10 mouse cellular contexts compared by ENCODE assay signal in genomic region chr11:88156403-88156802, GRCm38 (mm10). TPM values are rescaled to one million over a fixed set of nuclear protein-coding genes. Genes with fewer than 3 reads are reported as not detected.
DNase-seq lines count a peak whose midpoint lies in the region; ATAC-seq and TF ChIP-seq lines count a peak whose summit lies in the region.
"Had no signal": no experiment of that assay in that cellular context is flagged by ENCODE, and none has a peak within 500 bp of the region (broad histone marks: within the 10 kb centered on the region; RNA-seq: fewer than 3 reads in every experiment).

No protein-coding gene starts in this region.

- no peak overlapping the region for H3K4me2 ChIP-seq in forebrain, embryonic 13.5 days
- H3K4me2 ChIP-seq in forebrain, embryonic 12.5 days, result no peak overlapping the region
- H3K4me2 ChIP-seq in lung, postnatal 0 days (replicated peaks; ENCODE audit: low read depth, low read length), result no peak overlapping the region
- H3K4me2 ChIP-seq in heart, postnatal 0 days (ENCODE audit: low read depth, low read length), result no peak overlapping the region
- H3K4me2 ChIP-seq in neural tube, embryonic 14.5 days (ENCODE audit: low read depth, low read length), result no peak overlapping the region

- H3K27ac ChIP-seq in forebrain, embryonic 13.5 days, result no peak overlapping the region
- no peak overlapping the region for H3K27ac ChIP-seq in forebrain, embryonic 12.5 days
- H3K27ac ChIP-seq in lung, postnatal 0 days (ENCODE audit: low read length), result peak overlapping the region; percentile 11; the same call in 1 of the 2 replicates
- H3K27ac ChIP-seq in heart, postnatal 0 days (ENCODE audit: low read depth), result peak overlapping the region; percentile 82
- H3K27ac ChIP-seq in neural tube, embryonic 14.5 days (ENCODE audit: low read depth, low read length), result 0 out of 2 replicates have a peak overlapping the region, but pooled peaks have one; percentile 34
- H3K27ac ChIP-seq: liver, embryonic 14.5 days had no signal

- no peaks in the 10 kb centered on the region for H3K27me3 ChIP-seq in forebrain, embryonic 13.5 days
- H3K27me3 ChIP-seq in forebrain, embryonic 12.5 days, result no peaks in the 10 kb centered on the region; the same call in 1 of the 2 replicates
- H3K27me3 ChIP-seq in lung, postnatal 0 days (replicated peaks; ENCODE audit: insufficient read depth, low read length), result no peaks in the 10 kb centered on the region
- H3K27me3 ChIP-seq in heart, postnatal 0 days (ENCODE audit: control insufficient read depth, insufficient read depth, low read length), result no peaks in the 10 kb centered on the region
- H3K27me3 ChIP-seq in neural tube, embryonic 14.5 days (ENCODE audit: control insufficient read depth, insufficient read depth, low read length), result no peaks in the 10 kb centered on the region

- H3K36me3 ChIP-seq in forebrain, embryonic 13.5 days (ENCODE audit: poor library complexity, severe bottlenecking), result no peaks in the 10 kb centered on the region
- H3K36me3 ChIP-seq in forebrain, embryonic 12.5 days (replicated peaks), result no peaks in the 10 kb centered on the region
- no peaks in the 10 kb centered on the region for H3K36me3 ChIP-seq in lung, postnatal 0 days (ENCODE audit: insufficient read depth, low read length)
- H3K36me3 ChIP-seq in heart, postnatal 0 days (replicated peaks; ENCODE audit: control insufficient read depth, insufficient read depth, low read length), result no peaks in the 10 kb centered on the region
- H3K36me3 ChIP-seq in neural tube, embryonic 14.5 days (ENCODE audit: control insufficient read depth, insufficient read depth, low read length), result no peaks in the 10 kb centered on the region

- DNase-seq in lung, postnatal 0 days (ENCODE audit: low spot score), result peak; percentile 70
- DNase-seq in lung, postnatal 25 days (ENCODE audit: low spot score), result no peak
- peak; percentile 54 for DNase-seq in heart, postnatal 0 days (ENCODE audit: low spot score)
- DNase-seq in spleen, postnatal 10 days (ENCODE audit: low spot score in 2 of 2), result no peak
- no peak for DNase-seq in cerebellum, adult 18-20 months
- DNase-seq: adrenal gland, adult 8-10 months had no signal

- TF ChIP-seq EP300 in lung, postnatal 0 days (IDR thresholded peaks at IDR 0.05), result no peak
- TF ChIP-seq EP300 in heart, postnatal 0 days (IDR thresholded peaks at IDR 0.05; ENCODE audit: low read depth), result no peak

- peak overlapping the region; percentile 34; the same call in 1 of the 2 replicates for H3K9ac ChIP-seq in forebrain, embryonic 13.5 days
- H3K9ac ChIP-seq in forebrain, embryonic 12.5 days, result no peak overlapping the region
- no peak overlapping the region for H3K9ac ChIP-seq in lung, postnatal 0 days (replicated peaks; ENCODE audit: low read depth)
- 0 out of 2 replicates have a peak overlapping the region, but pooled peaks have one; percentile 15 for H3K9ac ChIP-seq in heart, postnatal 0 days (replicated peaks; ENCODE audit: low read depth, low read length)
- H3K9ac ChIP-seq in neural tube, embryonic 14.5 days (replicated peaks; ENCODE audit: low read depth, low read length), result no peak overlapping the region
- H3K9ac ChIP-seq: liver, embryonic 14.5 days had no signal

- no peaks in the 10 kb centered on the region for H3K9me3 ChIP-seq in forebrain, embryonic 13.5 days (replicated peaks)
- H3K9me3 ChIP-seq in forebrain, embryonic 12.5 days, result no peaks in the 10 kb centered on the region
- H3K9me3 ChIP-seq in lung, postnatal 0 days (ENCODE audit: low read length), result no peaks in the 10 kb centered on the region
- no peaks in the 10 kb centered on the region for H3K9me3 ChIP-seq in heart, postnatal 0 days (replicated peaks; ENCODE audit: control insufficient read depth, low read length)
- no peaks in the 10 kb centered on the region for H3K9me3 ChIP-seq in neural tube, embryonic 14.5 days (ENCODE audit: control insufficient read depth, low read length)

- no peak overlapping the region for H3K4me3 ChIP-seq in forebrain, embryonic 13.5 days
- H3K4me3 ChIP-seq in forebrain, embryonic 12.5 days (replicated peaks), result no peak overlapping the region
- H3K4me3 ChIP-seq in lung, postnatal 0 days (ENCODE audit: low read depth, low read length), result no peak overlapping the region
- H3K4me3 ChIP-seq in heart, postnatal 0 days (ENCODE audit: low read depth, low read length), result no peak overlapping the region
- H3K4me3 ChIP-seq in neural tube, embryonic 14.5 days (ENCODE audit: low read depth, low read length), result no peak overlapping the region

- ATAC-seq in forebrain, embryonic 13.5 days, result no peak
- no peak for ATAC-seq in forebrain, embryonic 12.5 days (ENCODE audit: low FRiP score)
- peak; percentile 47 for ATAC-seq in lung, postnatal 0 days
- no peak for ATAC-seq in heart, postnatal 0 days (ENCODE audit: insufficient read depth, low read depth)
- ATAC-seq in neural tube, embryonic 14.5 days (ENCODE audit: low read depth), result no peak

- WGBS in forebrain, embryonic 13.5 days, result 66% methylated on average over 2 of the region's 2 CpGs
- 70% methylated on average over 2 of the region's 2 CpGs for WGBS in forebrain, embryonic 12.5 days
- WGBS in lung, postnatal 0 days, result 41% methylated on average over 2 of the region's 2 CpGs
- whole genome bisulfite sequencing in heart, postnatal 0 days, result 48% methylated on average over 2 of the region's 2 CpGs
- WGBS in neural tube, embryonic 14.5 days, result 53% methylated on average over 2 of the region's 2 CpGs

- TF ChIP-seq CTCF in lung, postnatal 0 days (IDR thresholded peaks at IDR 0.05), result no peak
- TF ChIP-seq CTCF in heart, postnatal 0 days (IDR thresholded peaks at IDR 0.05; ENCODE audit: low read depth), result no peak

- H3K4me1 ChIP-seq in forebrain, embryonic 13.5 days, result peaks cover 61% of the 10 kb centered on the region
- H3K4me1 ChIP-seq in forebrain, embryonic 12.5 days, result peaks cover 75% of the 10 kb centered on the region
- H3K4me1 ChIP-seq in lung, postnatal 0 days (ENCODE audit: insufficient read depth, low read depth, low read length), result peaks cover 16% of the 10 kb centered on the region
- peaks cover 80% of the 10 kb centered on the region for H3K4me1 ChIP-seq in heart, postnatal 0 days (ENCODE audit: control insufficient read depth, insufficient read depth)
- H3K4me1 ChIP-seq in neural tube, embryonic 14.5 days (ENCODE audit: control insufficient read depth, insufficient read depth, low read length), result peaks cover 41% of the 10 kb centered on the region

RNA-seq across cellular contexts. Expression of gene Mrps23, which starts 47.8 kb away (rescaled TPM):
- polyA plus RNA-seq in forebrain, embryonic 13.5 days (2015; fragmentation: Nextera tagmentation; extraction: Ambion mirVana), result 70.4 and 70.9 TPM in 2 replicates
- 62.0 and 67.5 TPM in 2 replicates for polyA plus RNA-seq in forebrain, embryonic 12.5 days (2016; fragmentation: Nextera tagmentation; extraction: Ambion mirVana)
- polyA plus RNA-seq in lung, postnatal 0 days (2015; fragmentation: Nextera tagmentation; extraction: Ambion mirVana), result 46.5 TPM in 2 replicates
- total RNA-seq in heart, postnatal 0 days (2014; rRNA removed; ENCODE audit: low replicate concordance), result 77.6 and 240 TPM in 2 replicates
- polyA plus RNA-seq in heart, postnatal 0 days (2015; fragmentation: Nextera tagmentation; extraction: Ambion mirVana), result 156 TPM in 2 replicates
- polyA plus RNA-seq in neural tube, embryonic 14.5 days (2014; fragmentation: Nextera tagmentation; extraction: Ambion mirVana), result 63.7 and 67.9 TPM in 2 replicates

RNA-seq across cellular contexts. Expression of gene Cuedc1, which starts 58.5 kb away (rescaled TPM):
- 32.8 and 37.4 TPM in 2 replicates for polyA plus RNA-seq in forebrain, embryonic 13.5 days (2015; fragmentation: Nextera tagmentation; extraction: Ambion mirVana)
- polyA plus RNA-seq in forebrain, embryonic 12.5 days (2016; fragmentation: Nextera tagmentation; extraction: Ambion mirVana), result 41.1 and 42.5 TPM in 2 replicates
- polyA plus RNA-seq in lung, postnatal 0 days (2015; fragmentation: Nextera tagmentation; extraction: Ambion mirVana), result 14.6 TPM in 2 replicates
- 15.1 and 19.2 TPM in 2 replicates for total RNA-seq in heart, postnatal 0 days (2014; rRNA removed; ENCODE audit: low replicate concordance)
- polyA plus RNA-seq in heart, postnatal 0 days (2015; fragmentation: Nextera tagmentation; extraction: Ambion mirVana), result 17.0 and 17.5 TPM in 2 replicates
- 34.0 and 38.3 TPM in 2 replicates for polyA plus RNA-seq in neural tube, embryonic 14.5 days (2014; fragmentation: Nextera tagmentation; extraction: Ambion mirVana)

Comparison
In these comparisons a context has a peak if more than half of its experiments do, and no peak if none do; other contexts are left out.
1. H3K9ac ChIP-seq: peak in forebrain, embryonic 13.5 days (single experiment) and heart, postnatal 0 days (single experiment); none in forebrain, embryonic 12.5 days (single experiment), lung, postnatal 0 days (single experiment) and neural tube, embryonic 14.5 days (single experiment).
2. DNase-seq: peak in lung, postnatal 0 days (single experiment) and heart, postnatal 0 days (single experiment); none in lung, postnatal 25 days (single experiment), spleen, postnatal 10 days (0 of 2) and cerebellum, adult 18-20 months (0 of 2).
3. H3K27ac ChIP-seq: peak in lung, postnatal 0 days (single experiment), heart, postnatal 0 days (single experiment) and neural tube, embryonic 14.5 days (single experiment); none in forebrain, embryonic 13.5 days (single experiment) and forebrain, embryonic 12.5 days (single experiment).